Mouse (Mus musculus): ENCODE results near the gene Asb7. TPM values are rescaled to one million over a fixed set of nuclear protein-coding genes. Genes with fewer than 3 reads are reported as not detected.

Gene Asb7
- polyA plus RNA-seq, 1 experiment from 2014 or later: 18.0 TPM

DNA sequence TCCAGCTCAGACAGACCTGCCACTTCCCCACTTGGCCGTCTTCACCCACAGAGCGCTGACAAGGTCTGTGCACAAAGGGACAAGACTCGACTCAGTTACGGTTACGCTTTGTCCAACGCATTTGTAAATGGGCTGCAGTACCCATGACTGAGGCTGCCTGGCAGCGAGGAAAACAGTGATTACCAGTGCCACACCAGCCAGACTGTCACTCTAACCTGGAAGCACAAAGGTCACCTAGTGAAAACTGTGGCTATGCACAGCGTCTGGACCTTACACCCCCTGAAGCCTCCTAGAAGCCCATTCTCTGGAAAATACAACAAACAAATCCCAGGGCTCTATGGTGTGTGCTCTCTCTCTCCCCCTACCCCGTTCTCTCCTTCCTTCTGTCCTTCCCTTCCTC is 33.9 kb downstream of the Asb7 start:
- no peak for ATAC-seq (ENCODE audit: insufficient number of reproducible peaks, insufficient read depth, low FRiP score, low TSS enrichment, low read depth)
- Histone ChIP-seq H3K9me3 (no peaks in the 10 kb centered on the region), H3K27ac (no peak overlapping the region), H3K9ac (replicated peaks) (no peak overlapping the region), H3K36me3 (peaks cover 81% of the 10 kb centered on the region), H3K4me2 (no peak overlapping the region), H3K4me1 (replicated peaks) (no peaks in the 10 kb centered on the region), H3K27me3 (no peaks in the 10 kb centered on the region), H3K4me3 (replicated peaks) (no peak overlapping the region)
- 92% methylated on average over 9 of the region's 9 CpGs for WGBS

DNA sequence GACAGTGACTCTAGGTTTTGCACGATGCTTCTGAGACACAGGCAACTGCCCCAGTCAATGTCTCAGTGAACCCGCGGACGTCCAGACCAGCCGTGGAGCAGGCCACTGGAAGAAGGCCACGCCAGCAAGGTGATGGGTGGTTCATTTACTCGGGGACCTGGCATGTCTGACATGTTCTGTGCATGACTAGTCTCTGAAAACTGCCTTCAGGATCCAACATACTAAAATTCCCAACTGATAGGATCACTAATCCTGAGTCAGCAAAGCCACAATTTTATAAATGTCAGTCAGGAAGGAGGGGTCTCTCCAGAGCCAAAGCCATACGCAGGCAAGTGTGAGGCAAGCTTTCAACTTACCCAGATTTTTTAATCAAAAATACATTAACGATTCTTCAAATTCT is 35.8 kb downstream of the Asb7 start:
- WGBS: 93% methylated on average over 9 of the region's 9 CpGs
- Histone ChIP-seq H3K27me3 (no peaks in the 10 kb centered on the region), H3K4me1 (replicated peaks) (no peaks in the 10 kb centered on the region), H3K9ac (replicated peaks) (no peak overlapping the region), H3K4me3 (replicated peaks) (no peak overlapping the region), H3K4me2 (no peak overlapping the region), H3K36me3 (peaks cover 73% of the 10 kb centered on the region), H3K9me3 (no peaks in the 10 kb centered on the region), H3K27ac (no peak overlapping the region)
- no peak for ATAC-seq (ENCODE audit: insufficient number of reproducible peaks, insufficient read depth, low FRiP score, low TSS enrichment, low read depth)

DNA sequence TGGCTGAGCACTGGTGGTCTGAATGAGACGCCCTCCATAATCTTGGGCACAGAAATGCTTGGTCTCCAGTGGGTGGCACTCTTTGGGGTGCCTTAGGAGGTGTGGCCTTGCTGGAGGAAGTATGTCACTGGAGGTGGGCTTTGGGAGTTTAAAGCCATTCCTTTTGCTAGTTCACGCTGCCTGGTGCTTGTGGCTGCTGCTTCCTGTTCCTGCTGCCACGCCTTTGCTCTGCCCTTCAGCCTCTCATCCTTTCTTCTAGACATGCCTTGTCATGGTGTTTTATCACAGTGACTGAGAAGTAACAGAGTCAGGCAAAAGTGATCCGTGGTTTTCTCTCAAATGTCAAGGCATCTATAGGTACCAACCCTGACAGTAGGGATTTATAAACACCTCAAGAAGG is 37.2 kb downstream of the Asb7 start:
- Histone ChIP-seq H3K4me2 (no peak overlapping the region), H3K4me1 (replicated peaks) (no peaks in the 10 kb centered on the region), H3K36me3 (peaks cover 69% of the 10 kb centered on the region), H3K9me3 (no peaks in the 10 kb centered on the region), H3K27ac (no peak overlapping the region), H3K27me3 (no peaks in the 10 kb centered on the region), H3K4me3 (replicated peaks) (no peak overlapping the region), H3K9ac (replicated peaks) (no peak overlapping the region)
- no peak for ATAC-seq (ENCODE audit: insufficient number of reproducible peaks, insufficient read depth, low FRiP score, low TSS enrichment, low read depth)
- WGBS: 89% methylated on average over 4 of the region's 4 CpGs

GRCm38 (mm10) chr7:66650883-66651282 is 38.5 kb downstream of the Asb7 start:
- 62% methylated on average over 5 of the region's 5 CpGs for WGBS

DNA sequence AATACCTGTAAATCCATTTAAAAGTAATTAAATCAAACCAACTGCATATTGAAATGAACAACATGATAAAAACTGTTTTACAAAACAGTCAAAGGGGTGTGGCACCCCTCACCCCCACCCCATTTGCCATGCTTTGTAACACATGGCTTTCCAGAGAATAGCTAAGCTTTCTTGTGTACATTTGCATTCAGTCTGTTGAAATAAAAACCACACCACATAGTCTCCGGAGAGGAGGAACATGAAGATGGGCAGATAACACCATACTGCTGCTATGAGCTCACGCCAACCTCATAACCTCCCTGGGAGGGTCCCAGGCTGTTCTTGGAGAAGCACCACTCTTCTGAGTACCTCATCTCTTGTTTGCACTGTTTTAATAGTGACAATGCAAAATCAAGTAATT is 40.2 kb downstream of the Asb7 start:
- no peak for ATAC-seq (ENCODE audit: insufficient number of reproducible peaks, insufficient read depth, low FRiP score, low TSS enrichment, low read depth)
- Histone ChIP-seq H3K4me3 (replicated peaks) (no peak overlapping the region), H3K4me2 (no peak overlapping the region), H3K27ac (no peak overlapping the region), H3K4me1 (replicated peaks) (no peaks in the 10 kb centered on the region), H3K9ac (replicated peaks) (no peak overlapping the region), H3K27me3 (no peaks in the 10 kb centered on the region), H3K36me3 (peaks cover 52% of the 10 kb centered on the region), H3K9me3 (no peaks in the 10 kb centered on the region)
- 93% methylated on average over 2 of the region's 2 CpGs for WGBS

More at GRCm38 (mm10) chr7:66650883-66651282, 38.5 kb downstream of the Asb7 start:
- Histone ChIP-seq H3K27ac (no peak overlapping the region), H3K9me3 (no peaks in the 10 kb centered on the region), H3K4me1 (replicated peaks) (no peaks in the 10 kb centered on the region), H3K4me3 (replicated peaks) (no peak overlapping the region), H3K27me3 (no peaks in the 10 kb centered on the region), H3K4me2 (no peak overlapping the region), H3K9ac (replicated peaks) (no peak overlapping the region), H3K36me3 (peaks cover 66% of the 10 kb centered on the region)
- no peak for ATAC-seq (ENCODE audit: insufficient number of reproducible peaks, insufficient read depth, low FRiP score, low TSS enrichment, low read depth)

GRCm38 (mm10) chr7:66645736-66646135 is 43.7 kb downstream of the Asb7 start:
- Histone ChIP-seq H3K27ac (no peak overlapping the region), H3K27me3 (no peaks in the 10 kb centered on the region), H3K4me2 (no peak overlapping the region), H3K9ac (replicated peaks) (no peak overlapping the region), H3K4me3 (replicated peaks) (no peak overlapping the region), H3K9me3 (no peaks in the 10 kb centered on the region), H3K36me3 (peaks cover 39% of the 10 kb centered on the region), H3K4me1 (replicated peaks) (no peaks in the 10 kb centered on the region)
- WGBS: 99% methylated on average over 2 of the region's 2 CpGs
- ATAC-seq (ENCODE audit: insufficient number of reproducible peaks, insufficient read depth, low FRiP score, low TSS enrichment, low read depth): no peak

DNA sequence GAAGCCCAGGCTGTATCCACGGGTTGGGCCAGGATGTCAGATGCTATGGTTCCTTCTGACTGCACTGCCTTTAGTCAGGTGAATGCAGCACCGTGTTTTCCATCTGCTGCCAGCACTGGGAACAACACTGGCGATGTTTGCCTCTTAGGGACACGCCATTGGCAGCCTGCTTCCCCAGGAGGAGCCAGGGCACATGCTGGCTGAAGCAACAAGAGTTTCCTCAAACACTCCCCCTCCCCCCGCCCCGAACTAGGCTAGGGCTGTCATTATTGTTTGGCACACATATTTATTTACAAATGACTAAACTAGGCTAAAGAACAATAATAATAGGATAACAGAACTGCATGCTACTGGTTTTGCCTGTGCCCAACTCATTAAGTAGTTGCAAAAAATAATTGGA is 56.0 kb downstream of the Asb7 start:
- no peaks in the 10 kb centered on the region for H3K27me3 ChIP-seq
- H3K4me1 ChIP-seq (replicated peaks): no peaks in the 10 kb centered on the region
- no peaks in the 10 kb centered on the region for H3K36me3 ChIP-seq
- no peak overlapping the region for H3K4me2 ChIP-seq
- ATAC-seq (ENCODE audit: insufficient number of reproducible peaks, insufficient read depth, low FRiP score, low TSS enrichment, low read depth): no peak
- WGBS: 77% methylated on average over 6 of the region's 6 CpGs
- no peak overlapping the region for H3K9ac ChIP-seq (replicated peaks)
- no peak overlapping the region for H3K4me3 ChIP-seq (replicated peaks)
- peaks cover 3% of the 10 kb centered on the region; the same call in 1 of the 2 replicates for H3K9me3 ChIP-seq
- no peak overlapping the region for H3K27ac ChIP-seq

DNA sequence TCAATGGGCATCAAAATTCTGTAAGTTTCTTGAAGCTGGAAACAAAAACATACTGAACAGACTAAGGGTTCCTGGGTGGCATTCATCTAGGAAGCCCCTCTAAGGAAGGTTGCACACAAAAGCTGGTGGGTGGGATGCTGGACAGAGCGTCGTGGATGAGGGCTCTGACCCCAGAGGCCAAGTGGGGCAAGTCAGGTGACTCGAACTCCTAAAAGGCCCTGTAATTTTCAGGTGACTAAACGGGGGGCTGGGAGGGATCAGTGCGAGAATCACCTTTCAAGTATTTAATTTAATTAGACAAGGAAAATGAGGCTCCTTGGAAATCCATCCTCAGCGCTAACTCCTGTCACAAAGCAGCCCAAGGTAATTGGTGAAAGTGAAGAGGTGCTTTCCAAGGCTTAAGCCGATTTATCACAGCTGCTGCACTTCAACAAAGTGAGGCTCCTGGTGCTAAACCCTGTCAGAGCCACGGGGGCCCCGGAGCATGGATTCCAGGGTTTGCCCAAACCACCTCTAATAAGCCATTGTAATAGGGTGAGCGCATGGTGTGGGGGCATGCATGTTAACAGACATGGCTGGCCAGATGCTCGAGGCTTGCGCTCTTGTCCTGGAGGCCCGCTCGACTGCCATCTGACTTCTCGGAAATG is 59.1 kb downstream of the Asb7 start:
- no peak for ATAC-seq (ENCODE audit: insufficient number of reproducible peaks, insufficient read depth, low FRiP score, low TSS enrichment, low read depth)
- Histone ChIP-seq H3K27ac (no peak overlapping the region), H3K4me2 (no peak overlapping the region), H3K27me3 (no peaks in the 10 kb centered on the region), H3K9ac (replicated peaks) (no peak overlapping the region), H3K4me3 (replicated peaks) (no peak overlapping the region), H3K36me3 (no peaks in the 10 kb centered on the region), H3K9me3 (peaks cover 3% of the 10 kb centered on the region; the same call in 1 of the 2 replicates), H3K4me1 (replicated peaks) (no peaks in the 10 kb centered on the region)
- 59% methylated on average over 15 of the region's 15 CpGs for WGBS

DNA sequence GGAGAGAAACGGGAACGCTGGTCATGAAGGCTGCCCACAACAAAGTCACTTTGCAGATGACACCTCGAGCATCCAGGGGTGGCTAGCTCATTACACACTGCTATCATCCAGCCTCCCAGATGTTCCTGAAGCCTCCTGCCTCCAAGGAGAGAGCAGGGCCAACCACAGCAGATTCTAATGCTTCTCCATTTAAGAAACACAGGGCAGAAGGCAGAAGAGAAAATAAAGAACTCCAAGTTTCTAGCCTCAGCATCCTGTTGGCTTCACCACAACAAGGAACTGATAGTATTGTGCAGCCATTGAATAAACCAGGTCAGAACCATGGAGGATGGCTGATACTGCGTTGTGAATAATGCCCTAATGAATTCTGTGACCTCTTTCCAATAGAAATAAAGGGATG is 60.0 kb downstream of the Asb7 start:
- H3K4me3 ChIP-seq (replicated peaks): no peak overlapping the region
- no peaks in the 10 kb centered on the region for H3K27me3 ChIP-seq
- WGBS: 76% methylated on average over 4 of the region's 4 CpGs
- H3K36me3 ChIP-seq: no peaks in the 10 kb centered on the region
- H3K9me3 ChIP-seq: peaks cover 3% of the 10 kb centered on the region; the same call in 1 of the 2 replicates
- no peak overlapping the region for H3K9ac ChIP-seq (replicated peaks)
- H3K27ac ChIP-seq: no peak overlapping the region
- H3K4me2 ChIP-seq: no peak overlapping the region
- no peaks in the 10 kb centered on the region for H3K4me1 ChIP-seq (replicated peaks)
- no peak for ATAC-seq (ENCODE audit: insufficient number of reproducible peaks, insufficient read depth, low FRiP score, low TSS enrichment, low read depth)

DNA sequence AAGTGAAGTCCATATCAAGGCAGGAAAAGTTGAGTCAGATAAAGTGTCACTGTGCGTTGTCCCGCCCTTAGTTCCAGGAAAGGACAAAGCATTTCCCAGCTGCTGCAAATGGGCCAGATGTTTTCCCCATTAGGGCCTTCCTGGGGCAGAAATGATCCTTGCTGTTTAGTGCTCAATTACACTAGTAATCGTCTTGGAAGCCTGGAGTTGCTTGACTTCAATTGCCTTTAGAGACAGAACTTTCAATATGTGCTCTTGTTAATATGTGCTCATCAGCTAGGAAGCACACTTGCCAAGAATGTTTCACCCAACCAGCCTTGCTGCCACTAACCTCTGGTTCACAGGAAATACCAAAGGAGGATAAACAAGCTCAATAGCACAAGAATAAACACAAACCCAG is 66.0 kb downstream of the Asb7 start:
- no peaks in the 10 kb centered on the region for H3K36me3 ChIP-seq
- no peaks in the 10 kb centered on the region for H3K4me1 ChIP-seq (replicated peaks)
- H3K9ac ChIP-seq (replicated peaks): no peak overlapping the region

DNA sequence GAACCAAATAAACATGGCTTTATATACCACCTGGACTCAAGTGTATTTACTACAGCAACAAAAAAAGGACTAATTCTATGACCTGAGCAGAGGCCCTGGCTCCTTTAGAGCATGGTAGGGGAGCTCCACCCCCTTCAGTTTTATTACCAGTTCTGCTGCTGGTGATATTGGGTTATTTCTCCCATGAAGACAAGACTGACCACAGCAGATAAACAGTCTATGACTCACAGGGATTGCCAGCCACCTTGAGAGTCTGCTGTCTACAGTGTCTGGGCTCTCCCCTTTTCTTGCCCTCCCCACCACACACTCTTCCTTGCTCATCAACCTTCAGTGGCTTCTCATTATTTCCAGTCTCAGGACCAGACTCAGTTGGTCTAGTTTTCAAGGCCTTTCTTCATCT is 87.5 kb downstream of the Asb7 start:
- ATAC-seq (ENCODE audit: insufficient number of reproducible peaks, insufficient read depth, low FRiP score, low TSS enrichment, low read depth): no peak
- Histone ChIP-seq H3K9ac (replicated peaks) (no peak overlapping the region), H3K9me3 (no peaks in the 10 kb centered on the region), H3K27me3 (no peaks in the 10 kb centered on the region), H3K27ac (no peak overlapping the region), H3K4me1 (replicated peaks) (no peaks in the 10 kb centered on the region), H3K36me3 (no peaks in the 10 kb centered on the region), H3K4me2 (no peak overlapping the region), H3K4me3 (replicated peaks) (no peak overlapping the region)

More for the DNA sequence above, 66.0 kb downstream of the Asb7 start:
- H3K27me3 ChIP-seq: no peaks in the 10 kb centered on the region
- ATAC-seq (ENCODE audit: insufficient number of reproducible peaks, insufficient read depth, low FRiP score, low TSS enrichment, low read depth): no peak
- H3K4me2 ChIP-seq: no peak overlapping the region
- H3K9me3 ChIP-seq: no peaks in the 10 kb centered on the region
- 26% methylated on average over 3 of the region's 3 CpGs for WGBS
- H3K27ac ChIP-seq: no peak overlapping the region
- H3K4me3 ChIP-seq (replicated peaks): no peak overlapping the region
